Mouse (Mus musculus) lung, embryonic 16.5 days (tissue): ENCODE results near the gene Gm9508. TPM values are rescaled to one million over a fixed set of nuclear protein-coding genes. Genes with fewer than 3 reads are reported as not detected.
"Not testable (repeated sequence)": the region's sequence is repeated elsewhere in the genome, so short reads cannot be mapped to it uniquely, and the experiment has no call there.

Source experiments
- ATAC-seq: fragments of 200-750 bp; cut with Nextera tagmentation; 2 replicates; pipeline ENCODE4 v1.8.0; 2017; ENCODE audit warnings: low read depth, mild to moderate bottlenecking, moderate library complexity
- H3K27ac ChIP-seq: fragments of 300-500 bp; sonication (generic); 2 replicates; pipeline ENCODE4 v1.5.1; 2014; ENCODE audit warnings: mild to moderate bottlenecking, control low read depth, low read length
- H3K27me3 ChIP-seq: fragments of 300-500 bp; sonication (generic); 2 replicates; pipeline ENCODE4 v1.6.1; 2014; ENCODE audit warnings: low read depth, low read length, mixed read lengths; ENCODE audit not compliant: control insufficient read depth, insufficient read depth
- H3K36me3 ChIP-seq: fragments of 300-500 bp; sonication (generic); 2 replicates; pipeline ENCODE4 v1.6.1; 2014; ENCODE audit warnings: low read length; ENCODE audit not compliant: control insufficient read depth, insufficient read depth
- H3K4me1 ChIP-seq: fragments of 300-500 bp; sonication (generic); replicated peaks from 2 replicates; pipeline ENCODE4 v1.6.1; 2014; ENCODE audit warnings: low read length, mixed read lengths; ENCODE audit not compliant: control insufficient read depth, insufficient read depth
- H3K4me2 ChIP-seq: fragments of 300-500 bp; sonication (generic); 2 replicates; pipeline ENCODE4 v1.6.1; 2014; ENCODE audit warnings: low read depth, low read length, control low read depth
- H3K4me3 ChIP-seq: fragments of 300-500 bp; sonication (generic); 2 replicates; pipeline ENCODE4 v1.5.1; 2014; ENCODE audit warnings: mild to moderate bottlenecking, low read length, control low read depth
- H3K9ac ChIP-seq: fragments of 300-500 bp; sonication (generic); 2 replicates; pipeline ENCODE4 v1.6.1; 2014; ENCODE audit warnings: low read length, control low read depth
- H3K9me3 ChIP-seq: fragments of 300-500 bp; sonication (generic); 2 replicates; pipeline ENCODE4 v1.6.1; 2016; ENCODE audit warnings: low read length; ENCODE audit not compliant: control insufficient read depth
- WGBS: fragments of 180-500 bp; shearing (Covaris S2); extraction: QIAGEN DNeasy Blood & Tissue Kit; methylation state at CpG from one replicate; pipeline ENCODE4 v1.1.7; 2014; 5-methylcytosine and 5-hydroxymethylcytosine counted together
- polyA plus RNA-seq: library from polyadenylated mRNA; unstranded; fragments of >200 nt; fragmentation: Nextera tagmentation; extraction: Ambion mirVana; gene quantifications from 2 replicates; pipeline ENCODE4 v1.2.1, GENCODE M21; 2015

The Gm9508 gene
- polyA plus RNA-seq = not detected in 2 replicates

GRCm38 (mm10) chr10:77697133-77697532, at the start of gene Gm9508:
Gene Gm9508, minus strand, starts transcription at chr10:77697233.
- 28% methylated on average over 4 of the region's 4 CpGs for WGBS

GRCm38 (mm10) chr10:77741924-77742688, 45.1 kb upstream of the Gm9508 start, which contains the start of gene Gm18596:
Gene Gm18596, minus strand, starts transcription at chr10:77742638.
- not testable (repeated sequence) for H3K9ac ChIP-seq

More at GRCm38 (mm10) chr10:77697133-77697532, at the start of gene Gm9508:
- no peak for ATAC-seq
- Histone ChIP-seq H3K4me2 (no peak within 1 kb of the TSS), H3K4me1 (no peaks in the 10 kb centered on the region), H3K36me3 (no peaks in the 10 kb centered on the region), H3K27me3 (no peaks in the 10 kb centered on the region; the same call in 1 of the 2 replicates), H3K27ac (no peak within 1 kb of the TSS), H3K9ac (no peak within 1 kb of the TSS), H3K9me3 (peaks cover 3% of the 10 kb centered on the region; the same call in 1 of the 2 replicates), H3K4me3 (no peak within 1 kb of the TSS)

GRCm38 (mm10) chr10:77738929-77739328, 41.9 kb upstream of the Gm9508 start:
- Histone ChIP-seq H3K4me1 (no peaks in the 10 kb centered on the region), H3K9ac (no peak overlapping the region), H3K4me3 (no peak overlapping the region), H3K27me3 (no peaks in the 10 kb centered on the region), H3K36me3 (no peaks in the 10 kb centered on the region), H3K27ac (no peak overlapping the region), H3K4me2 (no peak overlapping the region), H3K9me3 (peaks cover 4% of the 10 kb centered on the region; the same call in 1 of the 2 replicates)
- WGBS = 80% methylated on average over 4 of the region's 4 CpGs
- no peak for ATAC-seq

More at GRCm38 (mm10) chr10:77741924-77742688, 45.1 kb upstream of the Gm9508 start, which contains the start of gene Gm18596:
- H3K27ac ChIP-seq, ATAC-seq, H3K36me3 ChIP-seq, H3K4me2 ChIP-seq, H3K4me3 ChIP-seq, H3K27me3 ChIP-seq, H3K9me3 ChIP-seq, H3K4me1 ChIP-seq: not testable (repeated sequence)
- WGBS = 57% methylated on average over 4 of the region's 5 CpGs

GRCm38 (mm10) chr10:77735928-77736327, 38.9 kb upstream of the Gm9508 start:
- no peak overlapping the region for H3K27ac ChIP-seq
- H3K4me2 ChIP-seq = no peak overlapping the region
- no peak overlapping the region for H3K4me3 ChIP-seq
- WGBS = 90% methylated on average over 1 of the region's 1 CpGs
- no peaks in the 10 kb centered on the region for H3K4me1 ChIP-seq
- no peaks in the 10 kb centered on the region for H3K27me3 ChIP-seq
- no peak overlapping the region for H3K9ac ChIP-seq
- H3K9me3 ChIP-seq = peaks cover 4% of the 10 kb centered on the region; the same call in 1 of the 2 replicates
- H3K36me3 ChIP-seq = no peaks in the 10 kb centered on the region
- no peak for ATAC-seq

- Histone ChIP-seq H3K4me2 (no peak overlapping the region), H3K4me3 (no peak overlapping the region), H3K27ac (no peak overlapping the region), H3K4me1 (no peaks in the 10 kb centered on the region), H3K9me3 (no peaks in the 10 kb centered on the region), H3K9ac (no peak overlapping the region), H3K27me3 (no peaks in the 10 kb centered on the region), H3K36me3 (no peaks in the 10 kb centered on the region)
- 38% methylated on average over 4 of the region's 4 CpGs for WGBS
- ATAC-seq = no peak
These were observed 32.2 kb upstream of the Gm9508 start for GRCm38 (mm10) chr10:77729241-77729640.

GRCm38 (mm10) chr10:77728280-77728679, 31.2 kb upstream of the Gm9508 start:
- no peak overlapping the region for H3K4me3 ChIP-seq
- no peaks in the 10 kb centered on the region for H3K4me1 ChIP-seq
- no peak overlapping the region for H3K4me2 ChIP-seq
- WGBS = 51% methylated on average over 4 of the region's 4 CpGs
- H3K9ac ChIP-seq = no peak overlapping the region
- no peaks in the 10 kb centered on the region for H3K36me3 ChIP-seq
- no peaks in the 10 kb centered on the region for H3K27me3 ChIP-seq
- no peaks in the 10 kb centered on the region for H3K9me3 ChIP-seq
- ATAC-seq = no peak
- H3K27ac ChIP-seq = no peak overlapping the region

- Histone ChIP-seq H3K27me3 (no peaks in the 10 kb centered on the region), H3K9ac (no peak within 1 kb of the TSS), H3K27ac (no peak within 1 kb of the TSS), H3K36me3 (no peaks in the 10 kb centered on the region), H3K4me1 (no peaks in the 10 kb centered on the region), H3K4me2 (no peak within 1 kb of the TSS), H3K9me3 (no peaks in the 10 kb centered on the region), H3K4me3 (no peak within 1 kb of the TSS)
- WGBS = 16% methylated on average over 3 of the region's 3 CpGs
- no peak for ATAC-seq
These were observed 29.2 kb upstream of the Gm9508 start, which contains the start of gene Gm10100 for GRCm38 (mm10) chr10:77726186-77726585. Gene Gm10100, plus strand, starts transcription at chr10:77726486.

- H3K27ac ChIP-seq = no peak overlapping the region
- ATAC-seq = no peak
- H3K9ac ChIP-seq = no peak overlapping the region
- no peaks in the 10 kb centered on the region for H3K9me3 ChIP-seq
- WGBS = 73% methylated on average over 8 of the region's 8 CpGs
- no peaks in the 10 kb centered on the region for H3K36me3 ChIP-seq
- no peaks in the 10 kb centered on the region for H3K4me1 ChIP-seq
- no peaks in the 10 kb centered on the region for H3K27me3 ChIP-seq
- no peak overlapping the region for H3K4me2 ChIP-seq
- H3K4me3 ChIP-seq = no peak overlapping the region
These were observed 27.8 kb upstream of the Gm9508 start for GRCm38 (mm10) chr10:77724855-77725254.

GRCm38 (mm10) chr10:77720299-77720698, 23.3 kb upstream of the Gm9508 start, which contains the start of gene Krtap12-1:
Gene Krtap12-1, plus strand, starts transcription at chr10:77720599.
- ATAC-seq, H3K9me3 ChIP-seq, H3K4me3 ChIP-seq, H3K27ac ChIP-seq, H3K9ac ChIP-seq, H3K4me2 ChIP-seq, H3K36me3 ChIP-seq, H3K4me1 ChIP-seq, H3K27me3 ChIP-seq: not testable (repeated sequence)
- WGBS = 74% methylated on average over 1 of the region's 1 CpGs
